Mouse (Mus musculus): Measurements from ENCODE around the gene Gm43517. TPM values are rescaled to one million over a fixed set of nuclear protein-coding genes. Genes with fewer than 3 reads are reported as not detected.

The Gm43517 gene
- polyA plus RNA-seq, 1 experiment from 2014 or later: 0.08 TPM

- Histone ChIP-seq H3K27ac (no peak overlapping the region), H3K4me3 (no peak overlapping the region), H3K27me3 (peaks cover 63% of the 10 kb centered on the region), H3K36me3 (no peaks in the 10 kb centered on the region), H3K9ac (no peak overlapping the region), H3K4me2 (replicated peaks) (0 out of 2 replicates have a peak overlapping the region, but pooled peaks have one; percentile 3), H3K4me1 (peaks cover 6% of the 10 kb centered on the region; the same call in 1 of the 2 replicates), H3K9me3 (replicated peaks) (no peaks in the 10 kb centered on the region)
- WGBS: under 1% methylated on average over 13 of the region's 13 CpGs
- no peak for ATAC-seq (ENCODE audit: low FRiP score)
These were observed 5.3 kb downstream of the Gm43517 start for GRCm38 (mm10) chr12:49390257-49390656.

- Histone ChIP-seq H3K9me3 (replicated peaks) (no peaks in the 10 kb centered on the region), H3K9ac (0 out of 2 replicates have a peak overlapping the region, but pooled peaks have one; percentile 18), H3K27ac (no peak overlapping the region), H3K4me3 (peak overlapping the region; percentile 23), H3K4me2 (replicated peaks) (peak overlapping the region; percentile 48), H3K4me1 (peaks cover 6% of the 10 kb centered on the region; the same call in 1 of the 2 replicates), H3K36me3 (no peaks in the 10 kb centered on the region), H3K27me3 (peaks cover 60% of the 10 kb centered on the region)
- under 1% methylated on average over 9 of the region's 9 CpGs for WGBS
- ATAC-seq (ENCODE audit: low FRiP score): no peak
These were observed 5.9 kb downstream of the Gm43517 start for GRCm38 (mm10) chr12:49390926-49391304.

GRCm38 (mm10) chr12:49391305-49392040 lies 6.5 kb downstream of the Gm43517 start:
- WGBS: under 1% methylated on average over 42 of the region's 42 CpGs

GRCm38 (mm10) chr12:49392041-49392390 lies 7.0 kb downstream of the Gm43517 start:
- Histone ChIP-seq H3K9me3 (replicated peaks) (no peaks in the 10 kb centered on the region), H3K27me3 (peaks cover 65% of the 10 kb centered on the region), H3K36me3 (no peaks in the 10 kb centered on the region), H3K4me3 (peak overlapping the region; percentile 23; the same call in 1 of the 2 replicates), H3K4me2 (replicated peaks) (peak overlapping the region; percentile 48), H3K27ac (no peak overlapping the region), H3K4me1 (peaks cover 6% of the 10 kb centered on the region; the same call in 1 of the 2 replicates), H3K9ac (no peak overlapping the region)
- WGBS: 2% methylated on average over 10 of the region's 10 CpGs
- ATAC-seq (ENCODE audit: low FRiP score): no peak

More at GRCm38 (mm10) chr12:49391305-49392040, 6.5 kb downstream of the Gm43517 start:
- H3K9me3 ChIP-seq (replicated peaks): no peaks in the 10 kb centered on the region
- peak; percentile 97 for ATAC-seq (ENCODE audit: low FRiP score)
- peak overlapping the region; percentile 48 for H3K4me2 ChIP-seq (replicated peaks)
- peaks cover 6% of the 10 kb centered on the region; the same call in 1 of the 2 replicates for H3K4me1 ChIP-seq
- H3K36me3 ChIP-seq: no peaks in the 10 kb centered on the region
- H3K9ac ChIP-seq: 0 out of 2 replicates have a peak overlapping the region, but pooled peaks have one; percentile 18
- H3K27me3 ChIP-seq: peaks cover 60% of the 10 kb centered on the region
- H3K27ac ChIP-seq: 0 out of 2 replicates have a peak overlapping the region, but pooled peaks have one; percentile 23
- H3K4me3 ChIP-seq: peak overlapping the region; percentile 23

- no peak overlapping the region for H3K9ac ChIP-seq
- H3K4me2 ChIP-seq (replicated peaks): no peak overlapping the region
- no peak overlapping the region for H3K27ac ChIP-seq
- H3K9me3 ChIP-seq (replicated peaks): no peaks in the 10 kb centered on the region
- no peaks in the 10 kb centered on the region for H3K36me3 ChIP-seq
- no peak for ATAC-seq (ENCODE audit: low FRiP score)
- no peak overlapping the region for H3K4me3 ChIP-seq
- H3K4me1 ChIP-seq: peaks cover 6% of the 10 kb centered on the region; the same call in 1 of the 2 replicates
- peaks cover 70% of the 10 kb centered on the region for H3K27me3 ChIP-seq
- 9% methylated on average over 5 of the region's 5 CpGs for WGBS
These were observed 7.9 kb downstream of the Gm43517 start for GRCm38 (mm10) chr12:49392876-49393275.

GRCm38 (mm10) chr12:49393639-49394038 lies 8.7 kb downstream of the Gm43517 start:
- H3K27me3 ChIP-seq: peaks cover 71% of the 10 kb centered on the region
- ATAC-seq (ENCODE audit: low FRiP score): no peak
- no peak overlapping the region for H3K4me2 ChIP-seq (replicated peaks)
- H3K9ac ChIP-seq: no peak overlapping the region
- H3K27ac ChIP-seq: no peak overlapping the region
- H3K4me1 ChIP-seq: peaks cover 6% of the 10 kb centered on the region; the same call in 1 of the 2 replicates
- WGBS: 9% methylated on average over 3 of the region's 3 CpGs
- no peaks in the 10 kb centered on the region for H3K36me3 ChIP-seq
- H3K9me3 ChIP-seq (replicated peaks): no peaks in the 10 kb centered on the region
- H3K4me3 ChIP-seq: no peak overlapping the region

GRCm38 (mm10) chr12:49394181-49394580 lies 9.2 kb downstream of the Gm43517 start:
- Histone ChIP-seq H3K4me2 (replicated peaks) (no peak overlapping the region), H3K4me3 (no peak overlapping the region), H3K4me1 (peaks cover 6% of the 10 kb centered on the region; the same call in 1 of the 2 replicates), H3K9ac (no peak overlapping the region), H3K36me3 (no peaks in the 10 kb centered on the region), H3K9me3 (replicated peaks) (no peaks in the 10 kb centered on the region), H3K27ac (no peak overlapping the region), H3K27me3 (peaks cover 73% of the 10 kb centered on the region)
- WGBS: 0% methylated on average over 1 of the region's 1 CpGs
- ATAC-seq (ENCODE audit: low FRiP score): no peak

GRCm38 (mm10) chr12:49394836-49395235 lies 9.9 kb downstream of the Gm43517 start:
- no peak overlapping the region for H3K27ac ChIP-seq
- no peak for ATAC-seq (ENCODE audit: low FRiP score)
- H3K4me3 ChIP-seq: no peak overlapping the region
- H3K9ac ChIP-seq: no peak overlapping the region
- H3K9me3 ChIP-seq (replicated peaks): no peaks in the 10 kb centered on the region
- H3K27me3 ChIP-seq: peaks cover 72% of the 10 kb centered on the region
- H3K4me2 ChIP-seq (replicated peaks): no peak overlapping the region
- under 1% methylated on average over 17 of the region's 17 CpGs for WGBS
- H3K4me1 ChIP-seq: peaks cover 6% of the 10 kb centered on the region; the same call in 1 of the 2 replicates
- H3K36me3 ChIP-seq: no peaks in the 10 kb centered on the region

- Histone ChIP-seq H3K9ac (no peak overlapping the region), H3K27ac (no peak overlapping the region), H3K27me3 (peaks cover 73% of the 10 kb centered on the region), H3K4me3 (no peak overlapping the region), H3K36me3 (no peaks in the 10 kb centered on the region), H3K4me2 (replicated peaks) (no peak overlapping the region), H3K4me1 (peaks cover 7% of the 10 kb centered on the region; the same call in 1 of the 2 replicates), H3K9me3 (replicated peaks) (no peaks in the 10 kb centered on the region)
- ATAC-seq (ENCODE audit: low FRiP score): no peak
- WGBS: 19% methylated on average over 2 of the region's 2 CpGs
These were observed 11.0 kb downstream of the Gm43517 start for GRCm38 (mm10) chr12:49395969-49396368.

GRCm38 (mm10) chr12:49396776-49397175 lies 11.8 kb downstream of the Gm43517 start:
- Histone ChIP-seq H3K9ac (no peak overlapping the region), H3K36me3 (no peaks in the 10 kb centered on the region), H3K4me2 (replicated peaks) (no peak overlapping the region), H3K27me3 (peaks cover 73% of the 10 kb centered on the region), H3K9me3 (replicated peaks) (no peaks in the 10 kb centered on the region), H3K4me1 (peaks cover 10% of the 10 kb centered on the region), H3K27ac (no peak overlapping the region), H3K4me3 (no peak overlapping the region)
- 31% methylated on average over 1 of the region's 1 CpGs for WGBS
- no peak for ATAC-seq (ENCODE audit: low FRiP score)

- no peak overlapping the region for H3K9ac ChIP-seq
- H3K4me3 ChIP-seq: no peak overlapping the region
- no peak overlapping the region for H3K4me2 ChIP-seq (replicated peaks)
- peaks cover 69% of the 10 kb centered on the region for H3K27me3 ChIP-seq
- H3K9me3 ChIP-seq (replicated peaks): no peaks in the 10 kb centered on the region
- WGBS: 25% methylated on average over 4 of the region's 4 CpGs
- ATAC-seq (ENCODE audit: low FRiP score): no peak
- H3K27ac ChIP-seq: no peak overlapping the region
- no peaks in the 10 kb centered on the region for H3K36me3 ChIP-seq
- peaks cover 9% of the 10 kb centered on the region for H3K4me1 ChIP-seq
These were observed 12.6 kb downstream of the Gm43517 start for GRCm38 (mm10) chr12:49397443-49398162.

GRCm38 (mm10) chr12:49398163-49398540 lies 13.2 kb downstream of the Gm43517 start:
- no peak overlapping the region for H3K4me3 ChIP-seq
- H3K36me3 ChIP-seq: no peaks in the 10 kb centered on the region
- H3K9me3 ChIP-seq (replicated peaks): no peaks in the 10 kb centered on the region
- H3K27ac ChIP-seq: no peak overlapping the region
- no peak overlapping the region for H3K9ac ChIP-seq
- no peak for ATAC-seq (ENCODE audit: low FRiP score)
- H3K4me1 ChIP-seq: peaks cover 9% of the 10 kb centered on the region
- no peak overlapping the region for H3K4me2 ChIP-seq (replicated peaks)
- H3K27me3 ChIP-seq: peaks cover 71% of the 10 kb centered on the region
